Mouse (Mus musculus) bone marrow, adult 2 months (tissue): ENCODE data around the gene Tmem208.

ENCODE experiments used
- CTCF ChIP-seq: fragments of 200-500 bp; IDR thresholded peaks from 2 replicates; pipeline ENCODE4 v1.5.1; 2011; ENCODE audit warnings: low read length, control low read depth; ENCODE audit not compliant: control insufficient read depth, insufficient read depth
- POLR2A ChIP-seq: fragments of 200-500 bp; IDR thresholded peaks from 2 replicates; pipeline ENCODE4 v1.6.1; 2011; ENCODE audit warnings: low read depth, mild to moderate bottlenecking, control low read depth, low read length, borderline replicate concordance; ENCODE audit not compliant: control insufficient read depth

- TF ChIP-seq POLR2A (peak; percentile 66; the same call in 1 of the 2 replicates), CTCF (peak; percentile 18; the same call in 1 of the 2 replicates)
These were observed 37.0 kb upstream of the Tmem208 start for GRCm38 (mm10) chr8:105288958-105289732.
